Mouse (Mus musculus): Measurements from ENCODE around the gene Slc43a2. TPM values are rescaled to one million over a fixed set of nuclear protein-coding genes. Genes with fewer than 3 reads are reported as not detected.
A peak's percentile ranks its signal among the peaks of the same experiment; 100 is the strongest.

The Slc43a2 gene
- polyA plus RNA-seq, 1 experiment from 2014 or later: 6.4 TPM

- no peaks in the 10 kb centered on the region; the same call in 1 of the 2 replicates for H3K4me1 ChIP-seq (ENCODE audit: insufficient read depth)
- peaks cover 63% of the 10 kb centered on the region for H3K36me3 ChIP-seq (ENCODE audit: insufficient read depth)
- ATAC-seq (ENCODE audit: insufficient read depth): no peak
- no peaks in the 10 kb centered on the region for H3K27me3 ChIP-seq (ENCODE audit: insufficient read depth, low read length)
- H3K9ac ChIP-seq: no peak overlapping the region
- no peak overlapping the region for H3K27ac ChIP-seq (ENCODE audit: low read depth)
- no peak for DNase-seq
- no peak overlapping the region for H3K4me3 ChIP-seq (ENCODE audit: low read depth, low read length)
- no peak overlapping the region for H3K4me2 ChIP-seq
- no peak for TF ChIP-seq CTCF (IDR thresholded peaks at IDR 0.05; ENCODE audit: low read depth)
- no peaks in the 10 kb centered on the region for H3K9me3 ChIP-seq (ENCODE audit: low read depth, low read length)
- WGBS: 65% methylated on average over 2 of the region's 2 CpGs
Observed at GRCm38 (mm10) chr11:75615556-75615955, 84.1 kb downstream of the Slc43a2 start.

GRCm38 (mm10) chr11:75619133-75619532 lies 87.6 kb downstream of the Slc43a2 start:
- ATAC-seq (ENCODE audit: insufficient read depth) (no peak), DNase-seq (peak; percentile 20)
- no peak overlapping the region for H3K4me2 ChIP-seq
- no peaks in the 10 kb centered on the region for H3K9me3 ChIP-seq (ENCODE audit: low read depth, low read length)
- H3K4me3 ChIP-seq (ENCODE audit: low read depth, low read length): no peak overlapping the region
- no peaks in the 10 kb centered on the region for H3K27me3 ChIP-seq (ENCODE audit: insufficient read depth, low read length)
- H3K9ac ChIP-seq: no peak overlapping the region
- peaks cover 64% of the 10 kb centered on the region for H3K36me3 ChIP-seq (ENCODE audit: insufficient read depth)
- no peak overlapping the region for H3K27ac ChIP-seq (ENCODE audit: low read depth)
- no peaks in the 10 kb centered on the region; the same call in 1 of the 2 replicates for H3K4me1 ChIP-seq (ENCODE audit: insufficient read depth)
- WGBS: 74% methylated on average over 5 of the region's 5 CpGs
- TF ChIP-seq CTCF (IDR thresholded peaks at IDR 0.05; ENCODE audit: low read depth): peak; percentile 49

GRCm38 (mm10) chr11:75620136-75620780 lies 88.8 kb downstream of the Slc43a2 start:
- no peaks in the 10 kb centered on the region for H3K27me3 ChIP-seq (ENCODE audit: insufficient read depth, low read length)
- no peak overlapping the region for H3K4me3 ChIP-seq (ENCODE audit: low read depth, low read length)
- H3K9ac ChIP-seq: no peak overlapping the region
- DNase-seq (peak; percentile 41), ATAC-seq (ENCODE audit: insufficient read depth) (no peak)
- no peak for TF ChIP-seq CTCF (IDR thresholded peaks at IDR 0.05; ENCODE audit: low read depth)
- H3K9me3 ChIP-seq (ENCODE audit: low read depth, low read length): no peaks in the 10 kb centered on the region
- 70% methylated on average over 12 of the region's 12 CpGs for WGBS
- H3K4me1 ChIP-seq (ENCODE audit: insufficient read depth): no peaks in the 10 kb centered on the region; the same call in 1 of the 2 replicates
- H3K27ac ChIP-seq (ENCODE audit: low read depth): peak overlapping the region; percentile 78
- H3K36me3 ChIP-seq (ENCODE audit: insufficient read depth): peaks cover 69% of the 10 kb centered on the region
- H3K4me2 ChIP-seq: no peak overlapping the region

GRCm38 (mm10) chr11:75621426-75621825 lies 89.9 kb downstream of the Slc43a2 start:
- Histone ChIP-seq H3K27me3 (ENCODE audit: insufficient read depth, low read length) (no peaks in the 10 kb centered on the region), H3K27ac (ENCODE audit: low read depth) (peak overlapping the region; percentile 78), H3K9ac (no peak overlapping the region), H3K4me2 (no peak overlapping the region), H3K36me3 (ENCODE audit: insufficient read depth) (peaks cover 76% of the 10 kb centered on the region), H3K4me3 (ENCODE audit: low read depth, low read length) (no peak overlapping the region), H3K4me1 (ENCODE audit: insufficient read depth) (no peaks in the 10 kb centered on the region; the same call in 1 of the 2 replicates), H3K9me3 (ENCODE audit: low read depth, low read length) (no peaks in the 10 kb centered on the region)
- no peak for TF ChIP-seq CTCF (IDR thresholded peaks at IDR 0.05; ENCODE audit: low read depth)
- ATAC-seq (ENCODE audit: insufficient read depth): no peak
- WGBS: 85% methylated on average over 2 of the region's 2 CpGs
- DNase-seq: peak; percentile 23

- no peak for ATAC-seq (ENCODE audit: insufficient read depth)
- H3K27ac ChIP-seq (ENCODE audit: low read depth): no peak overlapping the region
- no peak overlapping the region for H3K4me3 ChIP-seq (ENCODE audit: low read depth, low read length)
- H3K27me3 ChIP-seq (ENCODE audit: insufficient read depth, low read length): no peaks in the 10 kb centered on the region
- H3K4me2 ChIP-seq: no peak overlapping the region
- no peaks in the 10 kb centered on the region; the same call in 1 of the 2 replicates for H3K4me1 ChIP-seq (ENCODE audit: insufficient read depth)
- WGBS: 84% methylated on average over 2 of the region's 2 CpGs
- H3K9me3 ChIP-seq (ENCODE audit: low read depth, low read length): no peaks in the 10 kb centered on the region
- no peak for DNase-seq
- H3K9ac ChIP-seq: no peak overlapping the region
- TF ChIP-seq CTCF (IDR thresholded peaks at IDR 0.05; ENCODE audit: low read depth): no peak
- H3K36me3 ChIP-seq (ENCODE audit: insufficient read depth): peaks cover 78% of the 10 kb centered on the region
Observed at GRCm38 (mm10) chr11:75622588-75623329, 91.3 kb downstream of the Slc43a2 start.

GRCm38 (mm10) chr11:75624102-75624554 lies 92.6 kb downstream of the Slc43a2 start:
- Histone ChIP-seq H3K4me1 (ENCODE audit: insufficient read depth) (no peaks in the 10 kb centered on the region; the same call in 1 of the 2 replicates), H3K9me3 (ENCODE audit: low read depth, low read length) (no peaks in the 10 kb centered on the region), H3K4me2 (no peak overlapping the region), H3K4me3 (ENCODE audit: low read depth, low read length) (no peak overlapping the region), H3K27me3 (ENCODE audit: insufficient read depth, low read length) (no peaks in the 10 kb centered on the region), H3K27ac (ENCODE audit: low read depth) (peak overlapping the region; percentile 64; the same call in 1 of the 2 replicates), H3K9ac (no peak overlapping the region), H3K36me3 (ENCODE audit: insufficient read depth) (peaks cover 82% of the 10 kb centered on the region)
- DNase-seq (no peak), ATAC-seq (ENCODE audit: insufficient read depth) (no peak)
- WGBS: 41% methylated on average over 2 of the region's 2 CpGs
- no peak for TF ChIP-seq CTCF (IDR thresholded peaks at IDR 0.05; ENCODE audit: low read depth)

GRCm38 (mm10) chr11:75625820-75626219 lies 94.3 kb downstream of the Slc43a2 start:
- no peak overlapping the region for H3K4me2 ChIP-seq
- no peak overlapping the region for H3K27ac ChIP-seq (ENCODE audit: low read depth)
- no peaks in the 10 kb centered on the region for H3K27me3 ChIP-seq (ENCODE audit: insufficient read depth, low read length)
- no peak for TF ChIP-seq CTCF (IDR thresholded peaks at IDR 0.05; ENCODE audit: low read depth)
- no peaks in the 10 kb centered on the region for H3K9me3 ChIP-seq (ENCODE audit: low read depth, low read length)
- no peak overlapping the region for H3K9ac ChIP-seq
- WGBS: 87% methylated on average over 4 of the region's 4 CpGs
- peaks cover 66% of the 10 kb centered on the region for H3K36me3 ChIP-seq (ENCODE audit: insufficient read depth)
- no peaks in the 10 kb centered on the region for H3K4me1 ChIP-seq (ENCODE audit: insufficient read depth)
- no peak for DNase-seq
- H3K4me3 ChIP-seq (ENCODE audit: low read depth, low read length): no peak overlapping the region
- no peak for ATAC-seq (ENCODE audit: insufficient read depth)

Small RNA genes within 50 kb of the gene (microRNA-seq; reads per million reads assigned to microRNA genes)
- not detected for gene Mir3971 (ENCODE audit: borderline number of aligned reads)

Other genes starting within 250 kb of the Slc43a2 start
- 185 and 186 TPM in 2 replicates for gene Rpa1, start 183.4 kb upstream of the Slc43a2 start, polyA plus RNA-seq (2014; fragmentation: Nextera tagmentation; extraction: Ambion mirVana)
- 14.2 and 17.3 TPM in 2 replicates for gene Smyd4, start 183.3 kb upstream of the Slc43a2 start, polyA plus RNA-seq (2014; fragmentation: Nextera tagmentation; extraction: Ambion mirVana)
- 41.7 and 44.6 TPM in 2 replicates for gene Serpinf1, start 109.0 kb upstream of the Slc43a2 start, polyA plus RNA-seq (2014; fragmentation: Nextera tagmentation; extraction: Ambion mirVana)
- 0.24 TPM in 1 of 2 replicates, not detected in the other for gene Serpinf2, start 92.1 kb upstream of the Slc43a2 start, polyA plus RNA-seq (2014; fragmentation: Nextera tagmentation; extraction: Ambion mirVana)
- gene Wdr81, start 77.0 kb upstream of the Slc43a2 start, polyA plus RNA-seq (2014; fragmentation: Nextera tagmentation; extraction: Ambion mirVana): 4.1 and 4.6 TPM in 2 replicates
- 18.0 and 24.2 TPM in 2 replicates for gene Tlcd2, start 70.0 kb upstream of the Slc43a2 start, polyA plus RNA-seq (2014; fragmentation: Nextera tagmentation; extraction: Ambion mirVana)
- gene Prpf8, start 44.9 kb upstream of the Slc43a2 start, polyA plus RNA-seq (2014; fragmentation: Nextera tagmentation; extraction: Ambion mirVana): 96.9 and 104 TPM in 2 replicates
- gene Rilp, start 21.6 kb upstream of the Slc43a2 start, polyA plus RNA-seq (2014; fragmentation: Nextera tagmentation; extraction: Ambion mirVana): 0.43 and 0.58 TPM in 2 replicates
- gene Scarf1, start 18.2 kb upstream of the Slc43a2 start, polyA plus RNA-seq (2014; fragmentation: Nextera tagmentation; extraction: Ambion mirVana): 11.6 and 15.2 TPM in 2 replicates
- gene Pitpna, start 56.4 kb downstream of the Slc43a2 start, polyA plus RNA-seq (2014; fragmentation: Nextera tagmentation; extraction: Ambion mirVana): 84.7 and 89.6 TPM in 2 replicates
- 23.1 and 24.9 TPM in 2 replicates for gene Inpp5k, start 99.3 kb downstream of the Slc43a2 start, polyA plus RNA-seq (2014; fragmentation: Nextera tagmentation; extraction: Ambion mirVana)
- 52.3 and 56.5 TPM in 2 replicates for gene Myo1c, start 118.8 kb downstream of the Slc43a2 start, polyA plus RNA-seq (2014; fragmentation: Nextera tagmentation; extraction: Ambion mirVana)
- 109 and 116 TPM in 2 replicates for gene Crk, start 147.6 kb downstream of the Slc43a2 start, polyA plus RNA-seq (2014; fragmentation: Nextera tagmentation; extraction: Ambion mirVana)
- 1,066 and 1,071 TPM in 2 replicates for gene Ywhae, start 201.2 kb downstream of the Slc43a2 start, polyA plus RNA-seq (2014; fragmentation: Nextera tagmentation; extraction: Ambion mirVana)